Mouse (Mus musculus): ENCODE measurements around the gene Nkapl. TPM values are rescaled to one million over a fixed set of nuclear protein-coding genes. Genes with fewer than 3 reads are reported as not detected.
"Not testable (repeated sequence)": the region's sequence is repeated elsewhere in the genome, so short reads cannot be mapped to it uniquely, and the experiment has no call there.

Gene Nkapl
- total RNA-seq (2014; fragmentation: Nextera tagmentation) (not detected in 2 replicates), total RNA-seq (2017) (1.1 TPM in 1 of 2 replicates, not detected in the other)

DNA sequence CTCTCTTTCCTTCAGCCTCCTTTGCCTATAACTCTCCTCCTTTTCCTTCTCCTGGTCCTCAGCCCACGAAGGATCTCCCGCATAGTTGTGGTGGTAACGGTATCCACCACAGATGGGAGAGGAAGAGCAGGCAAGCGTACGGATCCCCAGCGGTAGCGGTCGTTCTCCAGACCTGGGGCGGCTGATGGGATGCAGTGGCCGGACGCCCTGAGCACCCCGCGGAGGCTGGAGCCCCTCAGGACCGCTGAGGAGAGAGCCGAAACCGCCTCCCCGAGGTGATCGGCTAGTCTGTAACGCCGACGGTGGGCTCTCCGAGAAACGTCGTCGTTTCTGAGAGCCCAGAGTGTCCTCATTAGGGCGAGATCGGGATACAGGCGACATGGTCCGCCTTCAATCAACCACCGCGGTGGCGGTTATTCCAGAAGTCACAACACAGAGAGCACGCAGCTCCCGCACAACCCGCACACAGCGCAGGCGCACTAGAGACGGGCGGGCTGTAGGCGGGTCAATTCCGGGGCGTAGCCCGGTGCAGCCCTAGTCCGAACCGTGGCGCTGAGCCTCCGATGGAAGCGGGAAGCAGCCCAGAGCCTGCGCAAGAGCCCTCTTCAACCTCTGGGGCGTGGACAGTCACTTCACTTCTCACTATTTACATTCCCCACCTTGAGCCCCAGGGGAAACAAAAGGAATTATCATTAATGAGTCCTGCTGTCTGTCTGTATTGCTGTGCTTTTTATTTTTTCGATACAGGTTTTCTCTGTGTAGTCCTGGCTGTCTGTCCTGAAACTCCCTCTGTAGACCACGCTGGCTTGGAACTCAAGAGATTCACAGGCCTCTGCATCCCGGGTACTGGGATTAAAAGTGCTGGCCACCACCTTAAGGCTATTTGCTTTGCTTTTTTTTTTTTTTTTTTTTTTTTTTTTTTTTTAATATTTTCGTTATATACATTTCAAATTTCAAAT is at the start of gene Nkapl:
Gene Nkapl (minus strand): TSS at position 449 of the 959 bp plus-strand sequence.
- ATAC-seq (replicated peaks; ENCODE audit: low FRiP score, low TSS enrichment, poor library complexity, severe bottlenecking), result peak; percentile 97

DNA sequence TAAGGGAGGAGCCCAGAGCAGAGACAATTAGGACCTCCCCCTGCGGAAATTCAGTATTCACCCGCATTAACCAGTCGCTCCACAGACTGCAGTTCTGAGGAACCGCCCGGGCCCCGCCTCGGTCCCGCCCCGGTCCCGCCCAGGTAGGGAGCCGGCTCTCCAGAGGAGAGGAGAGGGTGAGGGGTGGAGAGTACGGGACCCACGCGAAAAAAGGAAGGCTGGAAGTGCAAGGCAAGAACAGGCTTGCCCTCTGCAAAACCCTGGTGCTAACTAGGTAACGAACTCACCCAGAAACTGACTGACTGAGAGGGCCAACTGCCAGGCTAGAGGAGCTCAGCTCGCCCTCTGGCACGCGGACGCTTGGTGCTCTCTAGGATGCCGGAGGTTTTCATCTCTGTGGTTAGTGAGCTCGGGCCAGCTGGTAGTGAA is 37.9 kb upstream of the Nkapl start:
- peak; percentile 100 for ATAC-seq (replicated peaks; ENCODE audit: low FRiP score, low TSS enrichment, poor library complexity, severe bottlenecking)

DNA sequence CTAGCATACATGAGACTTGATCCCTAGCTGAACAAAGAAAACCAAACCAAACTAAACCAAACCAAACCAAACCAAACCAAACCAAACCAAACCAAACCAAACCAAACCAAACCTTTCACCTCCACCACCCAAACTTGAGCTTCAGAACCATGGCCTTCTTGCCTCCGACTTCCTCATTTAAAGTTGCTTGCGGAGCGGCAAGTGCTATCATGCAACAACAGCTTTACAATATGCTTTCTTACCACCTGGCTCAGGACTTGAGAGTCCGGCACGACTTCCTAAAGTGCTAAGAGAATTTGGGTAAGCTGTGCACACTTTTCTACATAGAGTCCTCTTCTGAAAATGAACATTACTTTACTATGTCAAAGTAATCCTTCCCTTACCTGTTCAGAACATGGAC is 34.0 kb upstream of the Nkapl start:
- no peak for ATAC-seq (replicated peaks; ENCODE audit: low FRiP score, low TSS enrichment, poor library complexity, severe bottlenecking)

DNA sequence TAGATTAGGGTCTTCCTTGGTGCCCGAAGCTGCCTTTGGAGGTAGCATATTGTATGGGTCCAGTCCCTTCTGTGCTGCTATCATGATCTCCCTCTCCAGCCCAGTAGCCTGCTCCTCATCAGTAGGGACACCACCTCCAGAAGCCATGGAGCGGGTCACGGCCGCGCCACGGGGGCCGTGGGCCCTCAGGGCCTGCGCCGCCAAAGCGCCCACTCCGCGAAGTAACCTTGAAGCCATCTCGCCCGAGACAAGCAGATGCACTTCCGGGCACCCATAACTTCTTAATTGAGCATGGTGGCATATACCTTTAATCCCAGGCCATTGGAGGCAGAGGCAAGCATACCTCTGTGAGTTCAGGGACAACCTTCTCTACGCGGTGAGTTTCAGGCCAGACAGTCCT is 32.9 kb upstream of the Nkapl start, which contains the start of gene Gm11273:
Gene Gm11273 (minus strand): TSS at position 237 of the 400 bp plus-strand sequence.
- peak; percentile 35; the same call in 1 of the 2 replicates for ATAC-seq (replicated peaks; ENCODE audit: low FRiP score, low TSS enrichment, poor library complexity, severe bottlenecking)

DNA sequence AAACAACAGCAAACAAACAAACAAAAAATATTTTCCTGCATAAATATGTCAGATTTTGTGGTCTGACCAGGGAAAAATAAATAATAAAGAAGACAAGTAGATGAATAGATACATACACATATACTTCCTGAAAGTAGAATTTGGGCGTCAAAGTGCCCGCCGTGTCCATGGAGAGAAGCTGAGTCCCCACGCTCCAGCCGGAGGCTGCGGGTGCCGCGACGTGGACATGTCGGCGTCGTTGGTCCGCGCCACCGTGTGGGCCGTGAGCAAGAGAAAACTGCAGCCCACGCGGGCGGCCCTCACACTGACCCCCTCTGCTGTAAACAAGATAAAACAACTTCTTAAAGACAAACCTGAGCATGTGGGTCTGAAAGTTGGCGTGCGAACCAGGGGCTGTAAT is 26.8 kb upstream of the Nkapl start, which contains the start of gene AK157302:
Gene AK157302 (plus strand): TSS at position 144 of the 400 bp plus-strand sequence.
- ATAC-seq (replicated peaks; ENCODE audit: low FRiP score, low TSS enrichment, poor library complexity, severe bottlenecking), result no peak

DNA sequence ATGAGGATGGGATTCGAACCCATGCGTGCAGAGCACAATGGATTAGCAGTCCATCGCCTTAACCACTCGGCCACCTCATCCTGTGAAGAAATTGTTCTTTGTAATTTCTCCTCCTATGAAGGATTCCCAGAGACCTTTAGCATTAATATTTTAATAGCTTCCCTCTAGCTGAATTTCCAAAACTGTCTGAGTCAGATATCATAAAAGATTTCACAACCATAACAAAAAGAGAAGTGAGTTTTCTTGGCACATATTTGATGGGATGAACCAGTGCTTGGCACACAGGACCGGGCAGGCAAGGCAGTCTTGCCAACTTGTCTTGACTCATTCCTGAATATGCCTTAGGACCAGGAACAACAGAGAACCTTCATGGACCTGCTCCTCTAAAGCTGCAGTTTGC is 24.5 kb upstream of the Nkapl start:
- no peak for ATAC-seq (replicated peaks; ENCODE audit: low FRiP score, low TSS enrichment, poor library complexity, severe bottlenecking)

DNA sequence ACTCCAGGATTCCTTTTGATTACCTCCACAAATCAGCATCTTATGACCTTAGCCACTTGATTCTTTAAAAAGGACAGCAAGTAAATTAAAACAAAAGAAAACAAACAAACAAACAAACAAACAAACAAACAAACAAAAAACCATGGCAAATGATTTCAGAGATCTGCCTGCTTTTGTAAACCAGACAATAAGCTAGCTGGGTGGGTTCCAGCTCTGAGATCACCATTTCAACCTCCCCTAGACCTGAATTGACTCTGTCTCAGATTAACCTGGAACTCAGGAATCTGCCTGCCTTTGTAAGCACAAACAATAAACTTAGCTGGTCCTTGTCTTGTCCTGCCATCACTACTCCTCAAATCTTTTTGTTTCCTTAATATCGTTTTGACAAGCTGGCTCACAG is 18.6 kb upstream of the Nkapl start:
- no peak for ATAC-seq (replicated peaks; ENCODE audit: low FRiP score, low TSS enrichment, poor library complexity, severe bottlenecking)

DNA sequence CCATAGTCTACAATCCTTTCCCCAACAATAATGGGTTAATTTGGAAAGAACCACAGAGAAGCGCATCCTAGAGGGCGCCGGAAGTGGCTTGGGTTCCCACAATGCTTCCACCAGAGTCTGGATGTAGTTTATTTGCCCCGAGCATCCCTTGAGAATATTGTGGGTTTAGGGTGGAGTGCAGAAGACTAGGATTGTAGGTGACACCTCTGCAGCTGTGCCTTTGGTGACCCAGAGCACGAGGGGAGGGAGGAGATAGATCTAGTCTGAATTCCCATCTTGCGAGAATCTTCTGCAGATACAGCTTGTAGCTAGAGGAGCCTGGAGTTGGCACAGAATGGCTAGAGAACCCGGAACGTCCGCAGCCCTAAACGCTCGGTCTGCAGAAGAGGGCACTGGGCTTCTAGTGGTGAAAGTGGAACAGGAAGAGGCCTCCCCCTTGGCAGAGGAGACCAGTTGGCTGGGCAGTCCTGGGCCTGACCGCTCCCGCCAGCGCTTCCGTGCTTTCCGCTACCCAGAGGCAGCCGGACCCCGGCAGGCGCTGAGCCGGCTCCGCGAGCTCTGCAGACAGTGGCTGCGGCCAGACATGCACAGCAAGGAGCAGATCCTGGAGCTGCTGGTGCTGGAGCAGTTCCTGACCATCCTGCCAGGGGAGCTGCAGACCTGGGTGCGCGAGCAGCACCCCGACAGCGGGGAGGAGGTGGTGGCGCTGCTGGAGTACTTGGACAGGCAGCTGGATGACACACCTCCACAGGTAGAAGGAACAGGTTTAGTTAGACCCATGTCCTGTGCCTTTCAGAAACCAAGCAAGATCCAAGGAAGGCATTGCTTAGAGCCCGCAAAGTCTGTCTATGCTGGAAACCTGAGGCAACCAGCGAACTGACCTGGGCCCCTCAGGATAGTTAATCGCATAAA is 10.7 kb upstream of the Nkapl start, which contains the start of the genes Zkscan4 and Gm10065:
Gene Zkscan4 (plus strand): TSS at position 149 of the 912 bp plus-strand sequence.
Gene Gm10065 (minus strand): TSS at position 683 of the 912 bp plus-strand sequence.
- ATAC-seq (replicated peaks; ENCODE audit: low FRiP score, low TSS enrichment, poor library complexity, severe bottlenecking), result peak; percentile 52

DNA sequence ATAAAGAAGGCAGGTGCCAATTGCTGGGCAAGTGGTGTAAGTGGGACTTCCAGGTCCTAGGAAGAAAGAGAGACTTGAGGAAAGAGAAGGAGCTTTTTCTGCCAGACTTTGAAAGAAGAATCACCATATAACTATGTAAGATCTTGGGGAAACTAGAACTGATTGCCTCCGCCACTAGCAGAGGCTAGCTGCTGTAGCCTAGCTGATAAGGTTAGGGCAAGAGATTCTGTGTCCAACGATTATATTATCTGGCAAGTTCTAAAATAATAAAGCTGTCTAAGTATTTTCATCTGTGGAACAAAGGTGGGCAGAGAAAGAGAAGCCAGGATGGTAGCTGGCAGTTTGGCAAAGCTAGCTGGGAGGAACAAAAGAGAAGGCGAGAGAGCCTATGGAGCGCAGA is 4.1 kb upstream of the Nkapl start:
- peak; percentile 17; the same call in 1 of the 2 replicates for ATAC-seq (replicated peaks; ENCODE audit: low FRiP score, low TSS enrichment, poor library complexity, severe bottlenecking)

DNA sequence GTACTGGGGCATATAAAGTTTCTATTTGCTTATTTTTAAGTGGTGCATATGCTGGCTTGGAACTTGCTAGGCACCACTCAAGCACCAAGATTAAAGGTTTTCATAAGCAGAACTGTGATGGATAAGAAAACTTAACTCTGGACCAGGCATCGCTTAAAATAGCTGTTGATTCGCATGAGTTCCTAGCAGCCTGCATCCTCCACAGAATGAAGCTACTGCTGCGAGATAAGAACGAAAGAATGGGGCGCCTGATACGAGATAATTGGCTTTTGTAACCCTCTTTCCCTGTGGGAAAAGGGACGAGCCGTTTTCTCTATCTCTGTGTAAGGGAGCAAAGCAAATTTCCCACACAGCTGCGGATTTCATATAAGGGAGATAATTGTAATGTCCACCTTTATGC is 788 bp upstream of the Nkapl start:
- ATAC-seq (replicated peaks; ENCODE audit: low FRiP score, low TSS enrichment, poor library complexity, severe bottlenecking), result no peak

DNA sequence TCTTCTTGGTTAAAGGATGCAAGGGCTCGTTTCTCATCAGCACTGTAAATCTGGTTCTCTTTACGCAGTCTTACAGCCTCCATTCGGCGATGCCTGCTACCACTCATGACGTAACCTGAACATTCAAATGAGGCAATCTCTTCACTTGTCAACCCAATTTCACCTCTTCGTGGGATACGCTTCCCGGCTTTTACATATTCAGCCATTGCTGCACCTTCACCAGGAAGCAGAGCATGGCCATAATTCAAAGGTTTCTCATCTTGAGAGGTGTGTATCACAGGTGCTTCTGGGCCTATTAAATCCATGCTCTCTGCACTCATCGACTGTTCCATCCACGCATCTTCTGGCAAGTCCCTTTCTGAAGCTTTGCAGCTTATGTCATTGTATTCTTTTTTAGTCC is 973 bp downstream of the Nkapl start:
- no peak for ATAC-seq (replicated peaks; ENCODE audit: low FRiP score, low TSS enrichment, poor library complexity, severe bottlenecking)

DNA sequence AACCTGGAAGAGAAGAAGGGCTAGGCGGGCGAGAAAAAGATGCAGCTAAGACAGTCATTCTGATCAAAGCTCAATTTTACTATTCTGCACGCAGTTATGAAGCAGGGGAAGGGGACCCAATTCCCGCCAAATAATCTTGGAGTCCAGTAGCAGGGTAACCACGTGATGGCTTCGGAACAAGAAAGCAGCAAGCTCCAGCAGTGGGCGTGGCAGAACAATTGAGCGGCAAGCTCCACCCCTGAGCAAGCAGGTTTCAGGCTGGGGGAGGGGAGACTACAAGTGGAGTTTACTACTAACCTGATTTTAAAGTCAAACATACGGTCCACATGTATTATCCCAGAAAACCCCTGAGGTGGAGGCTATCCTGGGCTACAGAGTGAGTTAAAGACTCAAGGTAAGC is 5.8 kb downstream of the Nkapl start:
- not testable (repeated sequence) for ATAC-seq (replicated peaks; ENCODE audit: low FRiP score, low TSS enrichment, poor library complexity, severe bottlenecking)

DNA sequence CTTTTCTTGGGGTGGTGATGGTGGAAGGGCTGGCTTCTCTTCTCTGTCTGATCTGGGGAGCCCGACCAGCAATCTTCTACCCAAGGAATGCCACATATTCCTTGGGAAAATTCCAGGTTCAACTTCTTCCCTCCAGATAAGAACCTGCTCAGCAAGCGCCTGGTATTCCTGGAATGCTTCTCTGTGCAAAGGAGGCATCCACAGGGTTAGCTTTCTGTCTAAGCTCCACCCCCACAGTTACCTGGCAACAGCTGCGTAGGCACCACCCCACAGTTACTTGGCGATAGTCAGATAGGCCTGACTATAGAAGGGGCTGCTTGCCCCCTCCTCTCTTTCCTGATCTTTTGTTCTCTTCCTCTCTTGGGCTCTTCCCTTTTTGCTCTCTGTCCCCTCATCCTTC is 12.0 kb downstream of the Nkapl start:
- no peak for ATAC-seq (replicated peaks; ENCODE audit: low FRiP score, low TSS enrichment, poor library complexity, severe bottlenecking)

DNA sequence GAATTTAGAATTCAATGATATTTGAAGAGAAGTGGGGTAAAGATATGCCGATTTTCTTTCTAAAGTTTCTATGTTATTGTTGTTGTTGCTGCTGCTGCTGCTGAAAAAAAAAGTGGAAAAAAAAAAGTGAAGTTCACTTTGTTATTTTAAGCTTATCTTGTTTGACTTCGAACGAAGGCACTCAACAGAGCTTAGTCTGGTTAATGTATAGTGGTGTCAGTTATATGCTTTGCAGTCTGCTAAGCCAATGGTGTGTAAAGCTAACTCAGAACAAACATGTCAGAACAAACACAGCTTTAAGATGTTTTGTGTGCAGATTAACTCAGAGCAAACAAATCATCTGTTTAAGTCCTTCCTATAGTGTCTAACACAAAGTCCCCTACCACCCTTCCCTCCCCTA is 14.2 kb downstream of the Nkapl start:
- no peak for ATAC-seq (replicated peaks; ENCODE audit: low FRiP score, low TSS enrichment, poor library complexity, severe bottlenecking)

DNA sequence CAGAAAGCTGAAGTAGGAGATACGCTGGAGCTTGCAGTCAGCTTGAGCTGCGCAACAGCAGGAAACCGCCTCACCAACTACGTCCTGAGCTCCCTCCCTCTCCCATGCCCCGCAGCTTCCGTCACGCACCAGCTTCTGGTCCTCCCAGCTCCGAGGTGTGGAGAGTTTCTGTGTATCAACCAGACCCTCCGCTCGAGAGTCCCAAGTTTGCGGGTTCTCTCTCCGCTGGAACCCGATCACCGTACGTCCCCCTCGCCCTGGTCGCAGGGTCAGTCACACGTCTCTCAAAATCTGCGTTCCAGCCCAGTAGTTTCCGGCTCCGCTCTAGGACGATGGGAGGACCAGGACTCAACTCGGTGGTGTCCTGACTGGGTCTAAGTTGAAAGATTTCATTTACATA is 14.9 kb downstream of the Nkapl start, which contains the start of gene Zscan26:
Gene Zscan26 (minus strand): TSS at position 282 of the 400 bp plus-strand sequence.
- peak; percentile 96 for ATAC-seq (replicated peaks; ENCODE audit: low FRiP score, low TSS enrichment, poor library complexity, severe bottlenecking)

DNA sequence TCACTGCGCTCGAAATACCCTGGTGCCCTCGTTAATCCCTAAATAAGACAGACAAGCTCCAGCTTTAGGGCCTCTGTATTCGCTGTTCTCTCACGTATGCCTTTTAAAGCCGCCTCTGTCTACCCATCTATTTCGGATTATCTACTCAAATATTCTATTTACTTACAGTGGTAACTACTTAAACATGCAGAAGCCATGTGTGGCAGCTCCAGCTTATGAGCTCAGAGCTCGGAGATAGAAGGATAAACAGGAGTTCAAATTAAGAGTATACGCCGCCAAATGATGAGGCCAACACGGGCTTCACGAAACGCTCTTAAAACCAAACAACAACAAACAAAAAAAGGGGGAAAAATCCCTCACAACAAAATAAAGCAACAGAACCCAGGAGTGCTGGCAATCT is 15.3 kb downstream of the Nkapl start:
- peak; percentile 35 for ATAC-seq (replicated peaks; ENCODE audit: low FRiP score, low TSS enrichment, poor library complexity, severe bottlenecking)

DNA sequence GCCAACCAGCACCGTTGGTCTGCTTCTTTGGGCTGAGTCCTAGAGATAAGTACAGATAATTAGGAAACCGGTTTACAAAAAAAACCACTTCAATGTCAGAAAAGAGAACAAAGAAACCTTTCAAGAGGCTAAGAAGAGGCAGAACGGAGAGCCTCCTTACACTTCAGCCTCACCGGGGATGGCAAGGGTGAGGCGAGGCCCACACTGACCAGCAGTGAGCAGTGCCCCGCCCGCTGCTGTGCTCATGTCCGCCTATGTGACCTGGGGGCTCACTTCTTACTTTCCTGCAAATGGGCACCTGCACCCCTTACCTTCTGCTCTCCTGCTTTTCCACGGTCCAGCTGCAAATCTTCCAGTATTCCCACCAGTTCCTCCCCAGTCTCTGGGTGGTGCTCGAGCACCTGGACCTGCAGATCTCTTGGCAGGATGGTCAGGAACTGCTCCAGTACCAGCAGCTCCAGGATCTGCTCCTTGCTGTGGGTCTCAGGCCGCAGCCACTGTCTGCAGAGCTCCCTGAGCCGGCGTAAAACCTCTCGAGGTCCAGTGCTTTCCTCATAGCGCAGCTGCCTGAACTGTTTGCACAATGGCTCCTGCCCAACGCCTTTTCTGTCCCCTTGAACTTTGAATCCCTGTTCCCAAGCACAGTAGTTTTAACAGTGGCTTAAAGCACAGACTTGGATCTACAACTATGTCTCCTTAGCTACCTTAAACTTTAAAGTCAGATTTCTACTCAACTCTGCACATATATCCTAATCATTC is 20.3 kb downstream of the Nkapl start:
- ATAC-seq (replicated peaks; ENCODE audit: low FRiP score, low TSS enrichment, poor library complexity, severe bottlenecking), result no peak

DNA sequence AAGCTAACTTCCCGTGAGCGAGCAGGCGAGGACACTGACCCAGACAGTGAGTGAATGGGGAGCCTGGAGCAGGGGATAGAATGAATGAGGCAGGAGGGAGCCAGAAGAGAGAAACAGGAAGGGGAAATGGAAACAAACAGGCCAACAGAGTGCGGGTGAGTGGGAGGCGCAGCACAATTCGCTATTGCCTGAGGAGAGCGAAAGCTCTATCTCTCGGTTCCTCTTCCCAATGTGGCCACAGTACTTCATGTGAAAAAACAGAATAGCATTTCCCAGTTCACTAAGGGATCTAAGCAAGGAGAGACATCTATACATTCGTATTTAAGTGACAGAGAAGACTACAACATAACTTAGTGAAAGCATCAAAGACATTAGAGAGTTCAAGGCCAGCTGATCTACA is 21.5 kb downstream of the Nkapl start:
- ATAC-seq (replicated peaks; ENCODE audit: low FRiP score, low TSS enrichment, poor library complexity, severe bottlenecking), result no peak

DNA sequence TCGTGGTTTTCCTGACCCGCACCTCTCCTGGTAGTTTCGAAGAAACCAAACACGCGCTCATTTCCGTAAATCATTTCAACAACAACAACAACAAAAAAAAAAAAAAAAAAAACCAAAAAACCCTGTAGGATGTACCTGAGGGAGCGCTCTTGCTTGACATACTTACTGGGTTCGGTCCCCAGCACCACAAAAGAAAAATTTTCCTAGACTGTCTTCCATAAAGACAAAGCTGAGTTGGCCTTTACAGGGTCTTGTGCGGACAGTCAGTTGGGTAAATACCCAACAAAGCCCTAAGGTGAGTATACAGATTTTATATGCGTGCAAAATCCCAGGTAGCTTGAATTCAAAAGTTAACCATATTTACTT is 27.1 kb downstream of the Nkapl start:
- ATAC-seq (replicated peaks; ENCODE audit: low FRiP score, low TSS enrichment, poor library complexity, severe bottlenecking), result no peak

Measured in megakaryocyte-erythroid progenitor cell, adult 5-6 weeks (primary cell).